Mouse (Mus musculus): ENCODE results near the gene Lxn.

The Lxn gene

DNA sequence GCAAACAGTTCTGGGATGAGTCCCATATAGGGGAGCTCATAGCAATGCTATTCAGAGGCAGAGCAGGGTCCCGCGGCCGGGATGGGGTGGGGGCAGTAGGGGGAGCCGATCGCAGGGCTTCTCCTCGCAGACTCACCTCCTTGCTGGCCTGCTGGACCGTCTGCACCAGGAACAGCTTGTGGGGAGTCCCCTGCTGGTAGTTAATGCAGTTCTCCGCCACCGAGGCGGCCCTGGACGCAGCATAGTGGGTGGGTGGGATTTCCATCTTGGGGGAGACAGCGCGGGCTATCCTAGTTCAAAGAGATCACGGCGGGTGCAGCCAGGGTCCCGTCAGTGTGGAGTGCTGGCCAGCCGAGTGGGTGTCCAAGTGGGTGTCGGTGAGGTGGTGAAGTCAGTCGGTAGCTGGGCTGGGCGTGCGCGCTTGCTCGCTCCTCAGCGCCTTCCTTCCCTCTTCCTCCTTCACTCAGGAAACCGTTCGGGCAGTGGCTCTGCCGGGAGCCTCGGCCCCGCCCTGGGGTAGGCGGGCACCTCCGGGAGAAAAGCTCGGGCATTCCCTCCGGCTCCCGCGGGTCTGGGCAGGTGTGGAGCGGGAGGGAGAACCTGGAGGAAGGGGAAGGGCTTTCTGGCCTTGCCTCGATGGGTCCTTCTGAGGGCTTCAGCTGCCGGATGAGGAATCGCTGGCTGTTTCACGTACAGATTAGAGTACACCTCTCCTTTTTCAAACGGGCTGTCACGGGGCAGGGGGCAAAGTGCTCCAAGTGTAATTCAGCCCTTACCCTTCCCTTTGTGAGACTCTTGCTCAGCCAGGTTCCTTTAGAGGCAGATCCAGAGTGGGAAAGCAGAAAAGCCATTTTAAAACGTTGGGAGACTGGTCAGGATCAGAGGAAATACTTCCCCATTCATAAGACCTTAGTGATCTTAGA is at the start of gene Lxn:
Gene Lxn, minus strand, starts transcription at position 477 of the 923 bp plus-strand sequence.
- CTCF ChIA-PET: interaction anchor here in 3 of 4 experiments (0.5 to 2.5 kb wide), 11 partner anchors 14 to 105 kb away, joined by 3 to 15 read pairs (median 4); partner anchors contain the start of genes Gfm1 (in 1 of the 3) and Rarres1 (in 1 of the 3)
- POLR2A ChIA-PET: interaction anchor here in 3 of 4 experiments (0.6 to 2.7 kb wide), 30 partner anchors 9 to 1145 kb away, joined by 3 to 18 read pairs (median 5); partner anchors contain the start of genes Gfm1 (in 1 of the 3) and Mfsd1 (in 1 of the 3)

DNA sequence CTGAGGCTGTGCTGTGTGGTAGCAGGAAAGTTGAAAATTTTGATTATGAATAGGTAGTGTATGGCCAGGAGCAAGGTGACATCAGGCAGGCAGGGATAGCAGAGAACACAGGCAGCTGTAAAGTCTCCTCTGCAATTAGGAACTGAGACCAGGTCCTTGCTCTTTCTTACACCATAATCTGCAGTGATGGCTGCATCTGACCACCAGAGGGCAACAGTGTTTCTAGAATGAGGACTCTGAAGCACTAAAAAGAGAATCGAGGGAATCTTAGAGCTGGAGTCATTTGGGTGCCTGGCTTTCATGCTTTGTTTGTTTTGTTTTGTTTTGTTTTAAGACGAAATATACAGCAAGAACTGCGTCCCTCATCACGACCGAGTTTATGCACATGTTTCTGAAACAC is 49.1 kb upstream of the Lxn start:
- POLR2A ChIA-PET: interaction anchor here in 3 of 4 experiments (0.6 to 0.9 kb wide), 3 partner anchors 32 to 251 kb away, joined by 3 to 4 read pairs (median 3); no protein-coding TSS in a partner anchor
- CTCF ChIA-PET: interaction anchor here (0.5 to 3.2 kb wide), 33 partner anchors 9 to 1196 kb away, joined by 3 to 19 read pairs (median 4); partner anchors contain the start of genes Gfm1 (in 1 of the 4), Lxn (in 1 of the 4) and Mfsd1 (in 1 of the 4)

DNA sequence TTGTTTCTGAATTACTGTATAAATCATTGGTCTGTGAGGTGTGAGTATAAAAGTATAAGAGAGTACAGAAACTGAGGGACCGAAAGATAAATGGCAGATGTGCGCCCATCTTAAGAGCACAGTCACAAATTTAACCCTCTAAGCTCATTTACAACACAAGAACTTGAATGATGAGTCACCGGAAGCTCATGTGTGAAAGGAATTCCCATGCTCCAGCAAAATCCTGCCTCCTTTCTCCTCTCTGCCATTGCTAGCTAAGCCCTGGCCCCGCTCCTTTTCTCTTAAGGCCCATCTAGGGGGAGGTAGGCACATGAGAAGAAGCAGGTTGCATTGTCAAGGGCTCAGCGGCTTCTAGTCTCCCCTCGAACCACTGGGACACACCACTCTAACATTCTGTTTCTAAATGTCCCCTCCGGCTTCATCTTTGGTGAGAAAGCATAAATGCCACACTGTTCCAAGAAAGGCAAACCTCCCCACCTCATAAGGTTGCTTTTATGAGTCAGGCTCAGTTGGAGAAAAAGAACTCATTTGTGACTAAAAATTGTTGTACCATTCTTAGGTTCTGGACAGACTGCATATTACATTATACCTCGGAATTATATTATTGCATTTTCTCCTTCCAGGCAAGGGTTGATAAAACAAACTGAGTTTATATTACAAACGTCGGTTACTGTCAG is 44.6 kb upstream of the Lxn start:
- CTCF ChIA-PET: interaction anchor here in 2 of 4 experiments (0.7 to 1.4 kb wide), 2 partner anchors 60 kb away, joined by 3 to 4 read pairs; no protein-coding TSS in a partner anchor
- POLR2A ChIA-PET: interaction anchor here in 2 of 4 experiments (0.7 kb wide), 2 partner anchors 10 kb away, joined by 3 read pairs; no protein-coding TSS in a partner anchor

DNA sequence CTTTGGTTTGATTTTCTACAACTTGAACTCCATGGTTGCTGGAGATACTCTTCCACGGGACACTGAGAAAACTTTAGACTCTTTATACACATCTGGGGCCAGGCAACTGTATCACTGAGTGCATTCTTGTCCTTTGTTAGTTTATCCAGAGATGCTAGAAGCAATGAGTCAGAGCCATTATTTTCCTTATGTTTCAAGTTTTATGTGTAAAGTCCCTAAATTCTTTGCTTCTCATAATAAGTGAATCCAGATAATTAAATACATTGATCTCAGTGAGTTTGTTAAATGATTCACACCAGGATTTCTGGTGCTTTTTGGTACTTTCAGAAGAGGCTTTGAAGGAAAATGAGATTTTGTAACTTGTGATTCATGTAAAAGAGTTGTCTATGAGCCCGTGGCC is 41.6 kb upstream of the Lxn start:
- POLR2A ChIA-PET: no interaction called here
- CTCF ChIA-PET: no interaction called here

DNA sequence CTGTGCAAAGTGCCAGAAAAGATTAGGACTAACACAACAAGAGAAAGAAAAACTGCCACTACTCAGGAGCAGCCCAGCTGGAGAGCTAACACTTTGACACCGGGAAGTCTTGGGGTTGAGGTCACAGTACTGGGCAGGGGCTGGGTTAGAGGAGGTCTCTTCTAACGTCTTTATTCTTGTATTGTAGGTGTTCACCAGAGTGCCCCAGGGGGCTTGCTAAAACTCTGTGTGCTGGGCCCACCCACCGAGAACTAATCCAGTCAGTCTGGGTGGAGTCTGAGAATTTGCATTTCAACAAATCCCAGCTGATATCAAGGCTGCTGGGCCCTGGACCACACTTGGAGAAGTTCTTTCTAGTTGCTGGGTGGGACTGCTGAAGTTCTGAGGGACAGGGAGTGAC is 40.2 kb upstream of the Lxn start:
- ChIA-PET POLR2A (interaction anchor here (0.8 to 1.5 kb wide), 7 partner anchors 10 to 74 kb away, joined by 3 to 9 read pairs (median 3); partner anchors contain the start of genes Lxn (in 2 of the 4), Rarres1 (in 2 of the 4) and Gfm1 (in 1 of the 4)), CTCF (interaction anchor here in 2 of 4 experiments (1.1 to 2.3 kb wide), 3 partner anchors 9 to 74 kb away, joined by 5 to 12 read pairs (median 9); partner anchors contain the start of gene Gfm1 (in 1 of the 2))

DNA sequence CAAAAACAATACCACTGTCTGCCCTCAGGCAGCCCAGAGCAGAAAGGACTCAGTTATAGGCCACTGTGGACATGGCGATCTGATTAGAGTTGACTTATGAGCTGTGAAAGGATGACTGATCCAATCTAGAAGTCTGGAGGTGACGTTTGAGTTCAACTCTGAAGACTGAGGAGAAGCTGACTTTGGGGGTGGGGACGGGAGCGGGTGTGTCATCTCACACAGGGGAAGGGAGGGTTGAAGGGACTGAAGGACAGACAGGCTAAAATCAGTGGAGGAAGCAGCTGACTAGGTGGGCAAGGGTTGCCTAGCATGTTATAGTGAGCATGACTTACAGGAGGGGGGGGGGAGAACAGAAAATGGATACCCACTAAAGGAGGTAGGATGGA is 35.7 kb upstream of the Lxn start:
- POLR2A ChIA-PET: no interaction called here
- CTCF ChIA-PET: interaction anchor here in 1 of 4 experiments (0.6 kb wide), 1 partner anchor 252 kb away, joined by 7 read pairs; no protein-coding TSS in a partner anchor

DNA sequence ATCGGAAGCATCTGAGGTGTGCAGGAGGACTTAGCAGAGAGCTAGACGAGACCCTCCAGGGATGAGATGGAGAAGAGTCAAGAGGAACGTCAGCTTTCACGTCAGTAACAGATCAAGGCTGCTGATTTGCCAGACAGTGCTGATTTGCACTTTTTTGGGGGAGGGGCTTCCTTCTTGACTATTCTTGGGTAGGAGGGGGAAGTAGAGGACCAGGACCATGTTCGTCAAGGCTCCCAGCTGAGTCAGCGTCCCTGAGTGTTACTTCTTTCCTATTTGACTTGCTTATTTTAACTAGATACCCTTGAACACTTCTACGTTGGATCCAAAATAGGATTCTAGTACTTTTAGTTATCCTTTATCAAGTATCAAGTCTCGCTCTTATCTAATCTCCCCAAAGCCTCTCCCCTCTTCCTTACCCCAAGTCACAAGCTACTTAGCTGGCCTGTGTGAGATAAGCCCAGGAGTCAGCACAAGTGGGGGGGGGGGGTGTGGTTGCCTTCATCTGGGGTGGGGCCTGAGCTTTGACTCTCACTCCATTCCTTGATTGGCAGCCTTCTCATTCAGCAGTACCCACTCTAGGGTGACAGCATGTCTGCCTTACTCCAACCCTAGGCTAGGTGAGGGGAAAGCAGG is 35.2 kb upstream of the Lxn start:
- POLR2A ChIA-PET: interaction anchor here in 2 of 4 experiments (0.9 kb wide), 2 partner anchors 9 to 65 kb away, joined by 3 read pairs; no protein-coding TSS in a partner anchor
- CTCF ChIA-PET: interaction anchor here in 1 of 4 experiments (0.6 kb wide), 1 partner anchor 251 kb away, joined by 7 read pairs; no protein-coding TSS in a partner anchor

DNA sequence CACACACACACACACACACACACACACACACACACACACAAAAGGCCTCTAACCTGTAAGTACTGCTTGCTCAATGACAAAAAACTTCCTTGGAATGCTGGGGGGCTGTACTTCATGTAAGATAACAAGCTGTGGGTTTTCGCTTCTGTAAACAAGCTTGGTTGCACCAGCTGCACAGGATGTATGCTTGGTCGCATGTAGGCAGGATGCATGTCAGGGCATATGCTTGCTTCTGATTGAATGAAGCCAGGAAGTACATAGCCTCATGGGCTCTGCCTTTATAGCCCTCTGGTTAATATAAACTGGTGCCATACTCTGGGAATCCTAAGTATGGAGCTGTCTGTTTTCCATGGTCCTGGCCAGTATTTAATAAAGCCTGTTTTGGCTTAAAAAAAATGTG is 34.3 kb upstream of the Lxn start:
- CTCF ChIA-PET: no interaction called here

DNA sequence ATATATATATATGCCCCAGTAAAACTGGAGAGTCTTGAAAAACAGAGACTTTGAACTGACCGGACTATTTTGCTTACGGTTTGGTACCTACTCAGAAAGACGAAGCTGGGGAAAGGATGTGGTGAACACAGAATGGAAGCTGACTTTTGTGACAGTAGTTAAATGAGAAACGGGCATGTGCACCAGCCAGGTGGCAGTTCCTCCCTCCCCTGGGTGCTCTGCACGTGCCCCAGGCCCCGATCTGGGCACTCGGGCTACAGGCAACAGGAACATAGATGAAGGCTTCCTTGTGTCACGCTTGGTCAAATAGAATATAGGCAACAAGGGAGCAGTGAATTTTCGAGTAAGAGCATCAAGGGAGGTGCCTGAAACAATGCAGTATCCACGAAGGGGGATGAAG is 32.6 kb upstream of the Lxn start:
- POLR2A ChIA-PET: no interaction called here
- CTCF ChIA-PET: no interaction called here

More for the DNA sequence above, 34.3 kb upstream of the Lxn start:
- POLR2A ChIA-PET: interaction anchor here (0.6 to 1.0 kb wide), 5 partner anchors 10 to 64 kb away, joined by 3 read pairs; no protein-coding TSS in a partner anchor

DNA sequence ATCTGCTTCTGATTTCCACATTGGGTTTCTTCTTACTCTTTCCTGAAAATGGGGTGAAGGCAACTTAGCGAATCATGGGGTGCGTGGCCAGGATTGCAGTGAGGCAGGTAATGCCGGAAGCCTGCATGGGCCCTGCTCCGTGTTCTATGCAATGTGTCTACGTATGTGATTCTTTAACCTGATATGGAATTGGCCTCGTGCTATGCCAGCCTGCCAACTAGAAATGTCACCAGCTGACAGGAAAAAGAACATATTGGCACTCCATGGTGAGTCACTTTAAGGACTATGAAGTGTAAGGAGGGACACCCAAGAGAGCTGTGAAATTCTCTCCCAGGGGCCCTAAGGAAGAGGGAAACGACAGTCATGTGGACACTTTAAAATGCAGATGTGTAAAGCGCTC is 29.4 kb upstream of the Lxn start:
- CTCF ChIA-PET: interaction anchor here in 1 of 4 experiments (0.5 kb wide), 1 partner anchor 484 kb away, joined by 6 read pairs; no protein-coding TSS in a partner anchor
- POLR2A ChIA-PET: interaction anchor here in 1 of 4 experiments (0.5 to 2.0 kb wide), 3 partner anchors 8 to 1470 kb away, joined by 3 to 4 read pairs (median 3); no protein-coding TSS in a partner anchor

DNA sequence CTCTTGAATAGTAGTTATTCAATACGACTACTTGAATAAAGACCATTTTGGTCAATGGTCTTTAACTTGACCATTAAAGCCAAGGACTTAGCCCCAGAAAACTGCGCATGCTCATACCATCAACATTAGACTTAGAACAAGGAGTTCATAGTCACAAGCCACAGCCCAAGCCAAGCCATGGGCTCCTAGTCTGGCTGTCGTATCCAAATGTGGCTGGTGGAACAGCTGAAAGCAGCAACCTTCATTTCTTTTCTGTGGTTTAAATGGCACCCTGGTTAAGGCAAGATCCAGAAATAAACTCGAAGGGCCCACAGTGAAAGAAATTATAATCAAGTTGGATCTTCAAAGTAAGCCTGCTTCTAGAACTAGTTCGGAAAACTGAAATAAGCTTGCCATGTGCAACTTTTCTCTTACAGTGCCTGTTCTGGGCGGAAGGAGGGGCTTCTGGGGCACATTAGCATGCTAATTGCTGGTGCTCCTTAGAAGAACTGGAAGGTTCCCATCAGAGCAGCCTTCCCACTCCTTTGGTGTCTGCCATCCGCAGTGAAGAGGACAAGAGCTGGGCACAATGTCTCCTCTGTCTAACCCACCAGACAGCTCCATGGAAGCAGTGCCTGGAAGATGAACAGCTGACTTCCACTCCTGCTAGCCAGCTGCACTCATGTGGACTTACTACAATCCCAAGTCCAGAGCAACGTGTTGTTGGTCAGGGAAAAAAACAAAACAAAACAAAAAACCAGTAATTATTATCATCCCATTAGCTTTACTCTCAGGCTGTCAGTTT is 28.6 kb upstream of the Lxn start:
- POLR2A ChIA-PET: interaction anchor here in 2 of 4 experiments (1.2 to 2.0 kb wide), 3 partner anchors 9 to 14 kb away, joined by 3 to 4 read pairs (median 3); no protein-coding TSS in a partner anchor

DNA sequence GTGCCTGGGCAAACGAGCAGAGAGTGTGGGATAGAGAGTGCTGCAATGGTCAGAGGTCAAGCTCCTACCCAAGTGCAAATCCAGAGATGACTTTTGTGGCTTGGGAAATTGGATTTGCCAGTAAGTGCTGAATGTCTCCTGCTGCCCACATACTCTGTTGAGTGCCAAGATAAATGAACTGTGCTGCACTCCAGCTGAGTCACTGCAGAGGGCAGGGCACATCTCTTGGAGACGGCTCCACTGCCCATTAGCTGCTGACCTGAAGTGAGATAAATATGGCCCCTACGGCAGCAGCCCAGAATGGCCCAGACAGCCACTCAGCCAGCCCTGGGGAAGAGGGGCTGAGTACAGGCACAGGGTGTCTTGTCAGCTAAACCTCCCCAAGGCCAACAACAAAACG is 26.4 kb upstream of the Lxn start:
- ChIA-PET CTCF (interaction anchor here in 1 of 4 experiments (1.4 kb wide), 1 partner anchor 23 kb away, joined by 8 read pairs; no protein-coding TSS in a partner anchor), POLR2A (no interaction called here)

More for the DNA sequence above, 28.6 kb upstream of the Lxn start:
- CTCF ChIA-PET: interaction anchor here in 2 of 4 experiments (0.6 to 1.3 kb wide), 3 partner anchors 19 to 22 kb away, joined by 3 read pairs; no protein-coding TSS in a partner anchor

DNA sequence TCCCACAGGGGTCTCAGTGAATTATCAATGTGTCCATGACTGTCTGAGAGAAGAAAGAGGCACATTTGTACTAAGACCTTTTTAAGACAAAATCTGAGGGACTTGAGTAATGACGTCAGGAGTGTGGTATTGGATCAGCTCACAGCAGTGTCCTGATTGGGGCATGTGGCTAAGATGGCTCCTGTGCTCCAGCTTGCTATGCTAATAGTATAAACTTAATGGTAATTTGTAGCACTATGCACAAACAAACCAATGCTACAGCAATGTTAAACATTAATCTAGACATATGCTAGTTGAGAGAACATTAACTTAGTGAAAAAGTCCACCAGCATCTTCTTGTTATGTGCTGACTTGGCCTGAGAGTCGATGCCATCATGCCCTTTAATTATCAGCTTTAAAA is 21.5 kb upstream of the Lxn start:
- POLR2A ChIA-PET: interaction anchor here in 1 of 4 experiments (1.6 kb wide), 1 partner anchor 21 kb away, joined by 3 read pairs; the partner anchor contains the start of gene Lxn
- CTCF ChIA-PET: no interaction called here

DNA sequence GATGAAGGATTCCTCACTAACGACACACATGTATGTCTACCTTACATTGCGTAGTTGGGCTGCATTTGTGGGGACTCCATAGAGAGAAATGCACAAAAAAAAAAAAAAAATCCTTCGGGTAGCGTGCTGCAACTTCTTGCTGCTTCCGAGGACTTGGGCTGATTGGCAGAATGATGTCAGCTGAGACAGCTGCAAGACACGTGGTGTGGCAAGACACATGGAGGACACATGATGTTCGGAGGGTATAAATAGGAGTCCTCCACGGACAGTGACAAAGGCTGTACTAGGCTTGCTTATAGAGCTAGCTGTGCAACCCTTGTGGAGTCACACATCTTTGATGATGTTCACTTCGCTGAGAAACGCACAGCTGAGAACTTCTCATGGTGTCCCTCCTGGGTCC is 18.7 kb upstream of the Lxn start:
- ChIA-PET POLR2A (interaction anchor here in 1 of 4 experiments (0.7 kb wide), 1 partner anchor 929 kb away, joined by 4 read pairs; no protein-coding TSS in a partner anchor), CTCF (no interaction called here)

DNA sequence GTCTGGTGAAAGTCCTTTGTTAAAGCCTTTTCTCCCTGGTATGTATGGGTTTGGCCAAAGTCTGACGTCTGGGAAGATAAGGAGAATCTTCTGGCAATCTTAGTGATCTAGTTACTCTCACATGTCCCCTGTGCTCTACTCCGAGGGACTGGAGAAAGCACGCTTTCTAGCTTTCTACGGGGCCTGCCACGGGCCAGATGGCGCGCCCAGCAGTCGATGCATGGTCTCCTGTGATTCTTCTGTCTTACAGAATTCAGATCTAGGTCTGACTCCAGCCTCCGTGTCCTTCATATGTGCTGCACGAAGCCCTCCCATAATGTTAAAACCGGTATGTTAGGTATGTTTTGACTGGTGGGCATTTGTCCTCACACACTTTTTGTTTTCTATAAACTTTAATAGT is 16.1 kb upstream of the Lxn start:
- ChIA-PET POLR2A (interaction anchor here in 2 of 4 experiments (0.9 to 2.5 kb wide), 5 partner anchors 11 to 1013 kb away, joined by 3 to 11 read pairs (median 3); partner anchors contain the start of genes Lxn (in 2 of the 2) and Gfm1 (in 1 of the 2)), CTCF (no interaction called here)

DNA sequence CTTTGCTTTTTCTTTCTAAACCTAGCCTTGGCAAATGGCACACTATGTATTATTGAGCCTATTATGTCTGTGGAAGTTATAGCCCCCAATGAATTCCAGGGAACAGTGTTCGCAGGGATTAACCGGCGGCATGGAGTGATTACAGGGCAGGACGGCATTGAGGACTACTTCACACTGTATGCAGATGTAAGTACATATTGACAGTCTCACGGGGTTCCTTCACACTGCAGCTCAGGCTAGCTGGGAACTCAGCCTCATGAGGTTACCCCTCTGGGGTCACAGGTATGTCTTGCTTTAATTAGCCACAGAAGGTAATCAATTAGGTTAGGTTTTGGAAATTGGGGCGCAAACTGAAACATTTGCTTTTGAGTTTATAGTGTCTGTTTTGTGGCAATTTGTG is 9.7 kb upstream of the Lxn start:
- CTCF ChIA-PET: no interaction called here
- POLR2A ChIA-PET: interaction anchor here in 2 of 4 experiments (0.7 to 4.2 kb wide), 4 partner anchors 9 to 409 kb away, joined by 3 to 16 read pairs (median 4); partner anchors contain the start of gene Lxn (in 2 of the 2)

DNA sequence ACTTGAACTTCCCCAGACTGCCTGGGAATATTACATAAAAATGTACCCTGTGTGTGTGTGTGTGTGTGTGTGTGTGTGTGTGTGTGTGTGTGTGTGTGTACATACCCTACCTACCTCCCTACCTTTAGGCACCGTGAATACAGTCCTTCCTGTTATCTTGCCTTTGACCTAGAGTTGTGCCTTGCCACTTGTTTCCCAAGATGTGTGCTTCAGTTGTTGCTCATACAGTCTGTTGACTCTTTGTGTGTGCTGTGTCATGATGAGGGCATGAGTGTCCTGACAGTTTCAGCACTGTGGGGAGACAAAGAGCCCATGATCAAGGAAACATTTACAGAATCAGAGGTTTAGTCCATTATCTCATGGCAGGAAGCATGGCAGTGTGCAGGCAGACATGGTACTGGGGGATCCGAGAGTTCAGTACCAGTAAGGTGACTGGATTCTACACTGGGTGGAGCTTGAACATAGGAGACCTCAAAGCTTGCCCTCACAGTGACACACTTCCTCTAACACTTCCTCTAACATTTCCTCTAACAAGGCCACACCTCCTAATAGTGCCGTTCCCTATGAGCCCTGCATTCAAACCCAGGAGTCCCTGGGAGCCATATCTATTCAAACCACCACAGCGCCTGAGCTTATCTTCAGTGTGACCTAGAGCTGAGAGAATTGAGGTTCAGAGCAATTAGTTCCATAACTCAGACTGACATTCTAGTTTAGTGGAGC is 7.8 kb upstream of the Lxn start:
- ChIA-PET CTCF (no interaction called here), POLR2A (no interaction called here)
